Mouse (Mus musculus): ENCODE data around the gene Plekhj1.
"Not testable (repeated sequence)": the region's sequence is repeated elsewhere in the genome, so short reads cannot be mapped to it uniquely, and the experiment has no call there.

Gene Plekhj1

GRCm38 (mm10) chr10:80826151-80827062 lies 28.0 kb upstream of the Plekhj1 start, which contains the start of gene Oaz1:
Gene Oaz1 (plus strand): TSS chr10:80826656.
- peak; percentile 100 for DNase-seq (ENCODE audit: low read depth)

- DNase-seq (ENCODE audit: low read depth), result no peak
Measured at GRCm38 (mm10) chr10:80824827-80825226, 26.4 kb upstream of the Plekhj1 start.

GRCm38 (mm10) chr10:80823847-80824643 lies 25.6 kb upstream of the Plekhj1 start:
- DNase-seq (ENCODE audit: low read depth), result peak; percentile 68

- no peak for DNase-seq (ENCODE audit: low read depth)
Measured at GRCm38 (mm10) chr10:80823316-80823715, 24.9 kb upstream of the Plekhj1 start.

GRCm38 (mm10) chr10:80822528-80822927 lies 24.1 kb upstream of the Plekhj1 start:
- no peak for DNase-seq (ENCODE audit: low read depth)

GRCm38 (mm10) chr10:80821991-80822390 lies 23.6 kb upstream of the Plekhj1 start:
- DNase-seq (ENCODE audit: low read depth), result peak; percentile 71

- no peak for DNase-seq (ENCODE audit: low read depth)
Measured at GRCm38 (mm10) chr10:80819406-80819805, 21.0 kb upstream of the Plekhj1 start.

GRCm38 (mm10) chr10:80818599-80819281 lies 20.3 kb upstream of the Plekhj1 start:
- no peak for DNase-seq (ENCODE audit: low read depth)

- DNase-seq (ENCODE audit: low read depth), result peak; percentile 61
Measured at GRCm38 (mm10) chr10:80817955-80818354, 19.5 kb upstream of the Plekhj1 start.

GRCm38 (mm10) chr10:80817164-80817563 lies 18.7 kb upstream of the Plekhj1 start:
- no peak for DNase-seq (ENCODE audit: low read depth)

- not testable (repeated sequence) for DNase-seq (ENCODE audit: low read depth)
Measured at GRCm38 (mm10) chr10:80816303-80816702, 17.9 kb upstream of the Plekhj1 start.

- DNase-seq (ENCODE audit: low read depth), result no peak
Measured at GRCm38 (mm10) chr10:80814800-80815199, 16.4 kb upstream of the Plekhj1 start.

GRCm38 (mm10) chr10:80813366-80813765 lies 14.9 kb upstream of the Plekhj1 start, which contains the start of gene Jsrp1:
Gene Jsrp1 (minus strand): TSS chr10:80813498.
- DNase-seq (ENCODE audit: low read depth), result no peak

- DNase-seq (ENCODE audit: low read depth), result no peak
Measured at GRCm38 (mm10) chr10:80812391-80813041, 14.1 kb upstream of the Plekhj1 start.

- DNase-seq (ENCODE audit: low read depth), result no peak
Measured at GRCm38 (mm10) chr10:80810084-80810483, 11.7 kb upstream of the Plekhj1 start.

GRCm38 (mm10) chr10:80808985-80809632 lies 10.7 kb upstream of the Plekhj1 start:
- no peak for DNase-seq (ENCODE audit: low read depth)

- no peak for DNase-seq (ENCODE audit: low read depth)
Measured at GRCm38 (mm10) chr10:80808099-80808984, 9.9 kb upstream of the Plekhj1 start.

- peak; percentile 70 for DNase-seq (ENCODE audit: low read depth)
Measured at GRCm38 (mm10) chr10:80807057-80807627, 8.7 kb upstream of the Plekhj1 start.

- DNase-seq (ENCODE audit: low read depth), result no peak
Measured at GRCm38 (mm10) chr10:80806341-80807056, 8.1 kb upstream of the Plekhj1 start.

Data from induced T-regulatory cell, adult 2 months (primary cell).